Mouse (Mus musculus) gastrocnemius, postnatal 36 days (tissue): ENCODE measurements around the gene Hbp1. TPM values are rescaled to one million over a fixed set of nuclear protein-coding genes. Genes with fewer than 3 reads are reported as not detected.

Experiments used
- DNase-seq, 2 experiments: peaks; one replicate each; pipeline ENCODE4 v3.0.0; 2022
- intact Hi-C: fragments of 180-260 bp; cut with DNase I; formaldehyde crosslinking; loops from one replicate; pipeline ENCODE4 v1.15.1; 2025
- total RNA-seq, 2 experiments: library from RNA; stranded (reverse); gene quantifications; 2 replicates each; pipeline ENCODE4 v1.2.3; 2021

Gene Hbp1
- total RNA-seq, 2 experiments from 2014 or later = 58.2 to 68.0 TPM

GRCm38 (mm10) chr12:31964074-31964473 lies 13.7 kb upstream of the Hbp1 start:
- no peak for DNase-seq
- intact Hi-C loops = no loop called here

GRCm38 (mm10) chr12:31955843-31956242 lies 5.5 kb upstream of the Hbp1 start:
- no peak for DNase-seq

GRCm38 (mm10) chr12:31950659-31951031 lies 310 bp upstream of the Hbp1 start:
- intact Hi-C loops = no loop called here
- no peak for DNase-seq

More at GRCm38 (mm10) chr12:31955843-31956242, 5.5 kb upstream of the Hbp1 start:
- intact Hi-C loops = no loop called here

DNA sequence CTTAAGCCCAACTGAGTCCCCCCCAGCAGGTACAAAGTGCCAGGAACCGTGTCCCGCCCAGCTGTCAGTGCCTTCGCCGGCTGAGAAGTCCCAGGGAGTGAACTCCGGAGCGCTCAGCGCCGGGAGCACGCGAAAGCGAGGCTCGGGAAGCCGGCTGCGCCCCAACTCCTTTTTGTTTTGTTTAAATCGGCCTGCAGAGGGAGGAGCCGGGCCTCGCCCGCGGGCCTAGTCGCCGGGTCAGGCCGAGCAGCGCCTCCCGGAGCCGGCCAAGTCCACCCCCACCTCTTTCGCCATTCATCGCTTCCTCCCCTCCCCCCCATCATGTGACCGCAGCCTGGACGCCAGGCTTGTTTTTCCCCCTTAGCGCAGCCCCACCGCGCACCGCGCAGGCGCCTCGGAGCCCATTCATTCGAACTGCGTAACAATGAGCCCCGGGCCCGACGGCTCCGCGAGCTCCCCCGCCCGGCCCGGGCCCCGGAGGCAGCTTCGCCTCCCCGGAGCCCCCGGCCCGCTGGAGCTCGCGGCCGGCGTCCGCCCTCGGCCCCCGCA lies 1.1 kb downstream of the Hbp1 start:
- intact Hi-C loops = no loop called here

GRCm38 (mm10) chr12:31948101-31949000 lies 2.0 kb downstream of the Hbp1 start:
- no peak for DNase-seq
- intact Hi-C loops = no loop called here

More for the DNA sequence above, 1.1 kb downstream of the Hbp1 start:
- peak; percentile 85 to 95 for DNase-seq

GRCm38 (mm10) chr12:31947476-31947875 lies 2.9 kb downstream of the Hbp1 start:
- intact Hi-C loops = no loop called here
- no peak for DNase-seq

DNA sequence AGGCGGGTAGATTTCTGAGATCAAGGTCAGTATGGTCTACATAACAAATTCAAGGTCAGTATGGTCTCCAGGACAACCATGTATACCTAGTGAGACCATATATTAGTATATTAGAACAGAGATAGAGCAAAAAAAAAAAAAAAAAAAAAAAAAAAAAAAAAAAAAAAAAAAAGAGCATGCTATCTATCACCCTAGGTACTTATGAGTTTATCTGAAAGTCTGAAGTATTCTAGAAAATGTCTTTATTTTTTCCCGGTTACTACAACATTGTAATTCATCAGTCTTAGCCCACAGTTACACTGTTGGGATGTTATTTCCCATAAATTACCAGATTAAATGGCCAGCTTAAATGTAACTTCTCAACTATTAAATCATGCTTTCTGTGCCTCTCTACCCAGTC lies 5.9 kb downstream of the Hbp1 start:
- intact Hi-C loops = no loop called here
- no peak for DNase-seq

GRCm38 (mm10) chr12:31943020-31943654 lies 7.2 kb downstream of the Hbp1 start:
- no peak for DNase-seq
- intact Hi-C loops = no loop called here

DNA sequence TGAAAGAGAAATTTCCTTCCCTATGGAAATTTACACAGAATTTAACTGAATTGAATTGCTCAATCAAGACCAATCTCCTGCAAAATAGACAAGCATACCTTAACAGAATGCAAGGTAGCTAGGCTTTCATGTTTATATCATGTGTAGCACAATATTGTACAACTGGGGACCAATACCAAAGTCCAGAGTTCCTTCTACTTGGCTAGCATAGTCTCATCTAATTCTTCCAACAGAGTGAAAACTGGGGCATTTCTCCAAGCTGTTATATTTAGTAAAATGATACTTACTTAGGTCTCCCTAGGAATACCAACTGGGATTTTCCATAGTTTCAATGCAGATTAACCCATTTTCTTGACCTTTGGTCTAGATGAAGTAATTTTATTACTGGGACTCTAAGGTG lies 11.3 kb downstream of the Hbp1 start:
- intact Hi-C loops = no loop called here
- DNase-seq = no peak

GRCm38 (mm10) chr12:31938391-31938997 lies 11.8 kb downstream of the Hbp1 start:
- DNase-seq = no peak
- intact Hi-C loops = no loop called here

GRCm38 (mm10) chr12:31937613-31938012 lies 12.7 kb downstream of the Hbp1 start:
- DNase-seq = no peak
- intact Hi-C loops = no loop called here

- intact Hi-C loops = no loop called here
- no peak for DNase-seq
Observed at GRCm38 (mm10) chr12:31936657-31937300, 13.6 kb downstream of the Hbp1 start.

- intact Hi-C loops = no loop called here
Observed at GRCm38 (mm10) chr12:31931818-31932217, 18.5 kb downstream of the Hbp1 start.

DNA sequence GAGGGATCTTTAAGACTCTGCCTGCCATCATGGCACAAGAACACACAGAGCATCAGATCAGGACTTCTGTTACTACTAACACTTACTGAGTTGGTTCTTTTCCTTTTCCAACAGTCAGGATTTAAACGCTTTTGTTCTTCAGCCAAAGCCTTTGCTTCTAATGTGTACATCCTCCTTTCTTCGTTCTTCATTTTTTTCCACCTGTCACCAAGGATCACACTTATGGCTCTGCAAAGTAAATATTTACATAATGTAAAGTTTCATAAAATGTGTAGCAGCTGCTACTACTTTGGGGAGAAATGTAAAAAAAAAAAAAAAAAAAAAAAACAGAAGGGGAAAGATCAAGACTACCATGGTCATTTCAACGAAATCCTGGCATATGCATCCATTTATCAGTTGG lies 21.8 kb downstream of the Hbp1 start:
- no peak for DNase-seq
- intact Hi-C loops = loop anchor here (5.0 to 10.0 kb wide), 3 partner anchors 274 to 554 kb away; partner anchors contain the start of genes Cog5 and Dus4l

More at GRCm38 (mm10) chr12:31931818-31932217, 18.5 kb downstream of the Hbp1 start:
- no peak for DNase-seq

- peak; percentile 52 to 55 for DNase-seq
- intact Hi-C loops = loop anchor here (5.0 to 10.0 kb wide), 3 partner anchors 272 to 552 kb away; partner anchors contain the start of genes Cog5 and Dus4l
Observed at GRCm38 (mm10) chr12:31926661-31927061, 23.7 kb downstream of the Hbp1 start.

GRCm38 (mm10) chr12:31925343-31925742 lies 25.0 kb downstream of the Hbp1 start:
- intact Hi-C loops = loop anchor here (5.0 to 10.0 kb wide), 3 partner anchors 271 to 551 kb away; partner anchors contain the start of genes Cog5 and Dus4l
- DNase-seq = no peak

- no peak for DNase-seq
- intact Hi-C loops = loop anchor here (10.0 kb wide), 2 partner anchors 269 to 549 kb away; partner anchors contain the start of genes Cog5 and Dus4l
Observed at GRCm38 (mm10) chr12:31924135-31924534, 26.2 kb downstream of the Hbp1 start.

DNA sequence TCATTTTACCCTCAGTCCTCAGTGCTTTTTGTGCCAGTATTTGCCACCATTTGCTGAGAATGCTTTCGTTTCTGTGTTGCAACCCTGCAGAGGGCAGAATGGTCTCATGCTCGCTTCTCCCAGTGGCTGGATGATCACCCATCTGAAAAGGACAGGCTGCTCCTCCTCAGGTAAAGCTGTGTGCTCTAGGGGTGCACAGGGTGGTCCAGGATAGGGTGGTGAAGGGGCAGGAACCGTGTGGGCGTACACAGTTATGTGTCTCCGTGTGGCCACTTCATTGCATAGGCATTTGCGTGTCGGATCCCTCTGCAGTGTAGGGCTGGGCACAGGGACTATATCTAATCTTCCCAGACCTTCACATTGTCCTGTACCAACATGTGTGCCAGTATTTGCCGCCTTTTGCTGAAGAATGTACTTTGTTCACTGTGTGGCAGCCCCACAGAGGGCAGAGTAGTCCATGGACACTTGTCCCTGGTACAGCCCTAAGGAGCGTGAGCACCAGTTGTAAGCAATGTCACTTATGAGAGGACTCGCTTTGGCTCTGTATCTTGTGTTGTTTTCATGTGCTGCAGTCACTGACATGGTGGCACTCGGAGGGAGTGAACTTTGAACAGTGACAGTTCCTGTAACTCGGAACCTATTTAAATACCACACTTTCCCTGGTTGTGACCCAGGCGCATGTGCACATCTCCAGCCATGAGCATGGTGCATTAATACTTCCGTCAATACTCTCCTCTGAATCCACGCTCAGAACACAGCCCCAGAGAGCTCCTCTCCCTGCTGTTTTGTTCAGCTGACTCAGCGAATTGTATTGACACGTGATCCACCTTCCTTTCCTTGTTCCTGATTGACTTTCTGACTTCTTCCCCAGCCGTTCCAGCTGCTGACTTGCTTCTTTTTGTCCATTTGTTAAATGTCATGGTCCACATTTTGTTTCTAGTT lies 29.6 kb downstream of the Hbp1 start:
- intact Hi-C loops = loop anchor here (10.0 kb wide), 2 partner anchors 266 to 546 kb away; partner anchors contain the start of genes Cog5 and Dus4l
- DNase-seq = no peak

DNA sequence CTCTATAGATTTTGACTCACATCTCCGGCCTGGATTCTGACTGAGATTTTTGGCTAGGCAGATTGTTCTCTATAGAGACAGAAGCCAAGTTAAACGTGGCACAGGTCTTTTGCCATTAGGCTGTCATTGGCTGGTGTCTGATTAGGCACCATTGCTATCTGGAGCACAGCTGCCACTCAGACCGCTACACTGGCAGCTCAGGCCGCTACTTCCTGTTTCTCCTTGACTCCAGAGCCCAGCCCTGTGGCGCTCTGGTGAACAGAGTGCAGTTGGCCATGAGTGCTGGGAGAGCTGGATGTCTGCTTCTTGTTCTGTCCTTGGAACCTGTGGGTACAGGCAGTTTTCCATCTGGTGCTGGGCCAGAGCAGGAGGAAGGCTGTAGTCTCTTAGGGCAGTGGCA lies 33.1 kb downstream of the Hbp1 start:
- peak; percentile 62 to 65 for DNase-seq
- intact Hi-C loops = no loop called here
